Mouse (Mus musculus) embryonic fibroblast, embryonic 13.5 days (primary cell): ENCODE results near the gene Bin2. TPM values are rescaled to one million over a fixed set of nuclear protein-coding genes. Genes with fewer than 3 reads are reported as not detected.

ENCODE experiments used
- H3K27ac ChIP-seq: 2 replicates; pipeline ENCODE4 v1.5.1; 2012; ENCODE audit warnings: low read length, control low read depth, inconsistent platforms; ENCODE audit not compliant: insufficient read depth
- H3K4me1 ChIP-seq: 2 replicates; pipeline ENCODE4 v1.6.1; 2011; ENCODE audit warnings: low read length; ENCODE audit not compliant: control insufficient read depth, insufficient read depth
- H3K4me3 ChIP-seq: 2 replicates; pipeline ENCODE4 v1.5.1; 2011; ENCODE audit warnings: mild to moderate bottlenecking, control low read depth, low read length; ENCODE audit not compliant: insufficient read depth
- CTCF ChIP-seq: IDR thresholded peaks from 2 replicates; pipeline ENCODE4 v1.5.1; 2011; ENCODE audit warnings: mild to moderate bottlenecking, control low read depth, low read length, moderate library complexity, borderline replicate concordance; ENCODE audit not compliant: insufficient read depth
- POLR2A ChIP-seq: IDR thresholded peaks from 2 replicates; pipeline ENCODE4 v1.6.1; 2011; ENCODE audit warnings: low read depth, mild to moderate bottlenecking, control low read depth, low read length, moderate library complexity
- polyA plus RNA-seq: library from polyadenylated mRNA; stranded (reverse); fragments of >200 nt; gene quantifications from 2 replicates; pipeline ENCODE4 v1.2.4, GENCODE M21; 2011; ENCODE audit warnings: low read depth; ENCODE audit not compliant: missing spikeins, insufficient read length

Gene Bin2
- polyA plus RNA-seq: 1.2 TPM in 1 of 2 replicates, not detected in the other

DNA sequence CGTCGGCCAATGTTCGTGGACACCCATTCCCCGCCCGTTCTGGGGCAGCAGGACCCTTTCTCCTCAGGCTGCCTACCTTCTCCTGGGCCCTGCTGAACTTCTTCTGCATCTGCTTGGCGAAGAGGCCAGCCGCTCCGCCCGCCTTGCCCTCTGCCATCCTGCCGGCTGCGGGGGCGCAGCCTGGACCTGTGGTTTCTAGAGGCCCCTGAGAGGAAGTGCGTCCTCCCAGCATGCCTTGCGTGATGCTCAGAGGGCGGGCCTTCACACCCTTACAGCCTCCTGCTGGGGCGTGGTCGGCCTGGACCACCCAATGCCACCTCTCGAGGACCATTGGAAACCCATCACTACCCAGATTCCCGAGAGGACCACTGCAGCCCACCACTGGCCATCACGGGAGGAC, at the start of gene Bin2:
Bin2 (minus strand) TSS at position 217 of the 400 bp plus-strand sequence.
- Histone ChIP-seq H3K4me1 (no peaks in the 10 kb centered on the region), H3K27ac (no peak within 1 kb of the TSS), H3K4me3 (no peak within 1 kb of the TSS)
- no peak for TF ChIP-seq POLR2A
- no peak for TF ChIP-seq CTCF

DNA sequence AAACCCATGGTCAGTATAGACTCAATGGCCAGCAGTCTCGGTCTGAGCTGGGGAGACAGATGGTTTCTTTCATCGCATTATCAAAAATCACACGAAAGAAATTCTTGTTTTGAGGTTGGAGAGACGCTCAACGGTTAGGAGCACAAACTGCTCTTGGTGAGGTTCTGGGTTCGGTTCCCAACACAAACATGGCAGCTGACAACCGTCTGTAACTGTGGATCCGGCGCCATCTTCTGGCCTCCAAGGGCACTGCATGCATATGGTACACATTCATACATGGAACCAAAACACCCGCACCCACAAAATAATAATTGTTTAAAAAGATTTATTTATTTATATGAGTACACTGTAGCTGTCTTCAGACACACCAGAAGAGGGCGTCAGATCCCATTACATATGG, 49.2 kb upstream of the Bin2 start:
- no peak for TF ChIP-seq CTCF
- no peak for TF ChIP-seq POLR2A

DNA sequence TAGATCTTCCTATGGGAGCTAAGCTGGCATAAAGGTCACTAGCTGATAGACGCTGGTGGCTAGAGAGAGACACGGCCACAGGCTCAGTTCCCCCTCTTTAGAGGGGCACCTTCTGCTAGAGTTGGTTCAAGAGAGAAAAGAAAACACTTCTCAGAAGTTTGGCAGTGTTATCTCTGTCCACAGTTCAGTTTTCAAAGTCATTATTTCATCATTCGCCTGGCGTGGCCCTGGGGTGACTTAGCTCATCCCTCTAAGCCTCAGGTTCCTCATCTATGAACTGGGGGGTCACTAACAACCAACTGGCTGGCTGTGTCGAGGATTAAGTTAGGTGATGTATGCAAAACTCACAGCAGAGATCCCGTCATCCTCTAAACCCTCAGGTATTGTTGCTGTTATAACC, 48.6 kb upstream of the Bin2 start:
- TF ChIP-seq CTCF (no peak), POLR2A (no peak)
- Histone ChIP-seq H3K4me1 (no peaks in the 10 kb centered on the region), H3K4me3 (no peak overlapping the region), H3K27ac (no peak overlapping the region)

More for the DNA sequence above, 49.2 kb upstream of the Bin2 start:
- Histone ChIP-seq H3K4me1 (no peaks in the 10 kb centered on the region), H3K4me3 (no peak overlapping the region), H3K27ac (no peak overlapping the region)

DNA sequence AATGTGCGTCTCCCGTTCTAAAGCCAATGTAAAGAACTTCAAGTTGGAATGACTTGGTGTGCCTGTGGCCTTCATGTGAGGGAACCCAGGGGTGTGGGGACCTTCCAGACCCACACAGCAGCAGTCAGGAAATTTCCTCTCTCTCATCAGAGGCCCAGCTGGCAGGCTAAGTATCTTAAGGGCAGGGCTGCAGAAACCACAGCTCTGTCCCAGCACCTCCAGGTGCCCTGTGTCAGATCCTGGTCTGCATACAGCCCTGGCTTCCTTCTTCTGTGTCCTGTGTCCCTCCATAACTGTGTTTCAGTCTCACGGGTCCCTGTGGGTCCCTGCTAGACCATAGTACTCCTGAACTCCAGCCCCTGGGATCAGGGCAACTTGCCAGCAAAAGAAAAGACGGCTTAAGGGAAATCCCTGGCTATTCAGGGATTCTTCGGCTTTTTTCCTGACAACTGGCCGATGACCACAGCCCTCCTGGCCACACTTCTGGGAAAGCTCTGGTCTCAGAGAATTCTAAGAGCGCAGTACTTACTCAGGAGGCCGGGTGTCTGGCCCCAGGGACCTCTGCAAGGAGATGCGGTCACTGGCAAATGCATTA, 46.1 kb upstream of the Bin2 start:
- no peak overlapping the region for H3K4me3 ChIP-seq
- no peak for TF ChIP-seq POLR2A
- TF ChIP-seq CTCF: no peak
- no peaks in the 10 kb centered on the region for H3K4me1 ChIP-seq
- H3K27ac ChIP-seq: no peak overlapping the region

DNA sequence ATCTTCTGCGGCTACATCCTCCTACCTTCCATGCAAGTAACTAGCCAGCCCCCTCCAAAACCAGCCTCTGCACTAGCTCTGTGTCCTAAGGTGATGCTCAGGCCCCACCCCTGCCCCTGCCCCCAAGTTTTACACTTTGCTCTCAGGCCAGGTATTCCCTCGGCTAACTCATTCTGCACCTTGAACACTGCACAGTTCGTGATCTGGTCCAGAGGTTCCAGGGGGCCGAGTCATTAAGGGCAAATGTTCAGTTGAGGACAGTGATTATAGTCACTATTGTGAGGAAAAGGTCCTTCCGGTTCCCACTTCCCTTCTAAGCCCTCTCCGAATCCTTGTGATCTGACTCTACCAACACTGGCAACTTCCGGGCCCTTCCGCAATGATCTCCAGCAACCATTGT, 45.1 kb upstream of the Bin2 start:
- Histone ChIP-seq H3K27ac (no peak overlapping the region), H3K4me3 (no peak overlapping the region), H3K4me1 (no peaks in the 10 kb centered on the region)
- TF ChIP-seq CTCF: no peak
- no peak for TF ChIP-seq POLR2A

DNA sequence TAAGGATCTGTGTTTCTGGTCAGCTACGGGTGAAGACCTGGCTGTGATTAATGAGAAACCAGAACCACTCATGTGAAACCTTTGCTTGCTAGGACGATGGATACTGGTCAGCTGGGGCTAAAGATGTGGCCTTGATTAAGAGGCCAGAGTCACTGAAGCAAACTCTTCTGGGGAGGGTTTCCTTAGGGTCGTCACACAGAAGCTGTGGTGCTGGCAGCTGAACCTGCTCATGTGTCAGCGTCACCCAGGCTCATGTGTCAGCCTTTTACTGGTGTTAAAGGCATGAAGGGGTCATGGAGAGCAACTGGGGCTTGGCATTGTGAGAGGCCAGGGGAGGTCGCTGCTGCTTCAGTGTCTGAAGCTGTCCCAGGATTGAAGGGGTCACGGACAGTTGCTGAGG, 41.5 kb upstream of the Bin2 start:
- TF ChIP-seq CTCF: no peak
- TF ChIP-seq POLR2A: no peak
- H3K27ac ChIP-seq: no peak overlapping the region
- no peaks in the 10 kb centered on the region for H3K4me1 ChIP-seq
- H3K4me3 ChIP-seq: no peak overlapping the region

DNA sequence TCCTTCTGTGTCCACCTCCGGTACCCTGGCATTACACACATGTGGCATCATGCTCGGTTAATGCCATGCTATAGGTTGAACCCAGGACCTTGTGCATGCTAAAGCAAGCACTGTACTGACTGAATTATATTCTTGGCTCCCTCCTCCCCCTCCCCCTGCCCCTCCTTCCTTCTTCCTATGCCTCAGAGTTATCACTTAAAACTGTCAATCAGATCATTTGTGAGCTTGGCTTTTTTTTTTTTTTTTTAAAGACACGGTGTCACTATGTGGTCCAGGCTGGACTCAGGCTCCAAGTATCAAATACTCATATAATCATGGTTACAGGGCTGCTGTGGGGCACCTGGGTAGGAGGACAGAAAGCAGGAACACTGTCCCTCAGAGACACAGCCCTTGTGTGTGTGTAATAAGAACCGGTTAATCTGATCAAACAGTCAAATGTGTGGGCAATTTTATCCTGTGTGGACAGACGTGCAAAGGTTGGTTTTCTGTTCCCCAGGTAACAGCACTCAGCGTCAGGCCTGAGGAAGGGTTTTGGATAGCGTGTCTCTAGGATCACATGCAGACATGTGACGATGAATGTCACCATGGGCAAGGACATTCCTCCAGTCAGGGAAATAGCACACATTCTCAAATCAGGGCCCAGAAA, 39.2 kb upstream of the Bin2 start:
- H3K4me1 ChIP-seq: no peaks in the 10 kb centered on the region
- TF ChIP-seq CTCF (no peak), POLR2A (no peak)
- no peak overlapping the region for H3K27ac ChIP-seq
- H3K4me3 ChIP-seq: no peak overlapping the region

DNA sequence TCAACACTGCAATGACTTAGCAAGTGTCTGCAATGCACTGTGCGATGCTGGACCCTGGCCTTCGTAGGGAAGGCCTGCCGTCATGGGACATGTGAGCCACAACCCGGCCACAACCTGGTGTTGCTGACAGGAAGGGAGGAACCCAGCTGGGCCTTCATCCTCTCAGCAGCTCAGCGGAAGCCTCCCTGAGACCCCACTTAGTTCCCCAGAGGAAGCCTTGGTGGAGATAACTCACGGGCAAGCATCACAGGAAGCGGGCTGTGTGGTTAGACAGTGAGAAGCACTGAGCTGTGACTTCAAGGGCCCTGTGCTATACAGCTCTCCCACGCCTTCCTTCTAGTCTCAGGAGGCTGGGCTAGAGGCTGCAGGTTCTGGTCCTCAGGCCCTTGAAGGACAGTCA, 36.9 kb upstream of the Bin2 start:
- Histone ChIP-seq H3K27ac (no peak overlapping the region), H3K4me1 (no peaks in the 10 kb centered on the region), H3K4me3 (no peak overlapping the region)
- no peak for TF ChIP-seq CTCF
- no peak for TF ChIP-seq POLR2A

DNA sequence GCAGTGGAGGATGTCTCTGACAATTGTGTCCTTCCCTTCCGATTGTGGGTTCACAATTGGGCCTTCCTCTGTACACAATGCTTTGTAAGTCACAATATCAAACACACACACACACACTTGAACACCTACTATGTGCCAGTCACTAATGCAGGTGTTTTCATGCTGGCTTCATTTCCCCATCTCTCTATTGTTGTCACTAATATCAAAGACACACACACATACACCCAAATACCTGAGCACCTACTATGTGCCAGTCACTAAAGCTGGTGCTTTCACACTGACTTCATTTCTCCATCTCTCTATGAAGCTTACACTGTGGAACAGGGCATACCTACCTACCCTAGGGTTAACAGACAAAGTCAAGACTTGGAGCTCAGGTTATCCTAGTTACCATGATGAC, 36.0 kb upstream of the Bin2 start:
- Histone ChIP-seq H3K4me1 (no peaks in the 10 kb centered on the region), H3K4me3 (no peak overlapping the region), H3K27ac (no peak overlapping the region)
- TF ChIP-seq POLR2A (no peak), CTCF (no peak)

DNA sequence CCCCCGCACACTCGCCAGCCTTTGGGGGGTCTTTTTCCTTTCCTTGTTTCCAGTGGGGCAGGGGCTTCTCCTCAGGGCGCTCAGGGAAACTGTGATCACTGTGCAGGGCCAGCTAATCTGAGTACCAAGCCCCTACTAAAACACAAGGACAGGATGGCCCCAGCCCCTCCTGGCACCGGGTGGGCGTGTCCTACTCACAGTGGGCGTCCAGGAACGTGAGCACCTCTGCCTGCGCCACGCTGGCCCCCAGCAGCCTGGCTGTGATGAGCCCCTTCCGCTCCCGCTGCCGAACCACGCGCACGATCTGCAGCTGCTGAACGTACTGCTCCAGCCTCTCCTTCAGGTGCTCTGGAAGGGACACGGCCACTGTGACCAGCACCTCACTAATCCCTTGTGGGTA, 34.6 kb upstream of the Bin2 start:
- no peaks in the 10 kb centered on the region for H3K4me1 ChIP-seq
- no peak overlapping the region for H3K27ac ChIP-seq
- TF ChIP-seq CTCF (no peak), POLR2A (no peak)
- H3K4me3 ChIP-seq: no peak overlapping the region

DNA sequence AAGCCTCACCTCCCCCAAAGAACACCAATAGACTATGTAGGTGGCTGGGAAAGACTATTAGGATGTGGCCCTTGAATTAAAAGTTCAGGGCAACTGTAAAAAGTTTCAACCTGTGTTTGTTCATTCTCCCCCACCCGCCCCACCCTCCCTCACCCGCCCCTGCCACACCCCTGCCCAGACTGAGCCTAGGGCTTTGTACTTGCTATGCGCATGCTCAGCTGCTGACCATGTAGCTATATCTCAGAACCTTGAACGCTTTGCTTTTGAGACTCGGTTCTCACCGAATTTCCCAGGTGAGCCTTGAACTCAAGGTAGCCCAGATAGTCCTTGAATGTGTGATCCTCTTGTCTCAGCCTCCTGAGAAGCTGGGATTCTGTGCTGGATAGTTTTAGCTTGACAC, 32.5 kb upstream of the Bin2 start:
- Histone ChIP-seq H3K4me1 (no peaks in the 10 kb centered on the region), H3K4me3 (no peak overlapping the region), H3K27ac (no peak overlapping the region)
- TF ChIP-seq CTCF: no peak
- TF ChIP-seq POLR2A: no peak

DNA sequence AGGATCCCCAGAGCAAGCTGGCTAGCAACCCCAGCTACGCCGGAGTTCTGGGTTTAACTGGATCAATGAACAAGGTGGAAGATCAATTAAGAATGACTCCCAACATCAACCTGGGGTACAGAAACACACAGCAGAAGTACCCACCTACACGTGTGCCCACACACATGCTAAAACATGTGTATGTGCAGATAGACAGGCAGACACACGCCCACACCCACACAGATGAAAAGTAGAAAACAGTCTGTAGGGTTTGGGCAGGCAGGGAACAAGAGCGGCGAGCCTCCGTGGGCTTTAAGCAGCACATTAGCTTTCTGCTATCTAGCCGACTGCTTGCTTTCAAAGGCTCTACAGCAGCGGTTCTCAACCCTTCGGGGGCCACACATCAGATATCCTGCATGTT, 31.8 kb upstream of the Bin2 start:
- H3K27ac ChIP-seq: no peak overlapping the region
- H3K4me1 ChIP-seq: no peaks in the 10 kb centered on the region
- H3K4me3 ChIP-seq: no peak overlapping the region
- no peak for TF ChIP-seq CTCF
- no peak for TF ChIP-seq POLR2A
